Mouse (Mus musculus) frontal cortex, adult 2 months (tissue): Measurements from ENCODE around the gene Gm32742. TPM values are rescaled to one million over a fixed set of nuclear protein-coding genes. Genes with fewer than 3 reads are reported as not detected.

Source experiments
- polyA plus RNA-seq: library from polyadenylated mRNA; depleted of rRNA; stranded (reverse); fragments of >200 nt; gene quantifications from 2 replicates; pipeline ENCODE4 v1.2.3, GENCODE M21; 2012; rRNA removed

The Gm32742 gene
- polyA plus RNA-seq, 1 experiment: not detected

Other genes with a start within 250 kb of the Gm32742 start
- 18.0 and 22.4 TPM in 2 replicates for gene Sik2, start 156.4 kb downstream of the Gm32742 start, polyA plus RNA-seq
- gene Btg4, start 104.6 kb downstream of the Gm32742 start, polyA plus RNA-seq: not detected in 2 replicates
- gene Layn, start 88.4 kb downstream of the Gm32742 start, polyA plus RNA-seq: 3.9 and 4.8 TPM in 2 replicates
- not detected in 2 replicates for gene 4833427G06Rik, start 63.4 kb downstream of the Gm32742 start, polyA plus RNA-seq
- gene Pou2af1, start 48.2 kb upstream of the Gm32742 start, polyA plus RNA-seq: 0.22 and 0.23 TPM in 2 replicates
- 3.6 and 4.4 TPM in 2 replicates for gene Colca2, start 113.1 kb upstream of the Gm32742 start, polyA plus RNA-seq
- not detected in 2 replicates for gene 1810046K07Rik, start 163.4 kb upstream of the Gm32742 start, polyA plus RNA-seq